Mouse (Mus musculus) neural tube, embryonic 10.5 days (tissue): ENCODE measurements around the gene Csf3.
"Not testable (repeated sequence)": the region's sequence is repeated elsewhere in the genome, so short reads cannot be mapped to it uniquely, and the experiment has no call there.

Experiments
- DNase-seq: peaks from one replicate; pipeline ENCODE4 v3.0.0-alpha.2; 2017; ENCODE audit warnings: low spot score; ENCODE audit errors: extremely low spot score

Gene Csf3

GRCm38 (mm10) chr11:98729119-98729588 is 28.1 kb downstream of the Csf3 start, which contains the start of gene Med24:
Gene Med24 (minus strand): TSS chr11:98729435.
- peak; percentile 81 for DNase-seq

- no peak for DNase-seq
Observed at GRCm38 (mm10) chr11:98730727-98731126, 29.7 kb downstream of the Csf3 start.

GRCm38 (mm10) chr11:98731134-98731533 is 30.1 kb downstream of the Csf3 start:
- no peak for DNase-seq

GRCm38 (mm10) chr11:98734020-98734419 is 33.0 kb downstream of the Csf3 start:
- DNase-seq, result no peak

GRCm38 (mm10) chr11:98735111-98735510 is 34.0 kb downstream of the Csf3 start:
- no peak for DNase-seq

- no peak for DNase-seq
Observed at GRCm38 (mm10) chr11:98736176-98736575, 35.1 kb downstream of the Csf3 start.

GRCm38 (mm10) chr11:98737220-98737619 is 36.2 kb downstream of the Csf3 start:
- not testable (repeated sequence) for DNase-seq

GRCm38 (mm10) chr11:98738428-98738911 is 37.4 kb downstream of the Csf3 start:
- DNase-seq, result no peak

GRCm38 (mm10) chr11:98738925-98739324 is 37.9 kb downstream of the Csf3 start:
- no peak for DNase-seq

GRCm38 (mm10) chr11:98740026-98740392 is 38.9 kb downstream of the Csf3 start:
- no peak for DNase-seq

GRCm38 (mm10) chr11:98740393-98741050 is 39.5 kb downstream of the Csf3 start, which contains the start of gene Thra:
Gene Thra (plus strand): TSS chr11:98740638.
- peak; percentile 63 for DNase-seq

- no peak for DNase-seq
Observed at GRCm38 (mm10) chr11:98741051-98741620, 40.1 kb downstream of the Csf3 start.

- DNase-seq, result peak; percentile 92
Observed at GRCm38 (mm10) chr11:98741622-98742396, 40.7 kb downstream of the Csf3 start.

- no peak for DNase-seq
Observed at GRCm38 (mm10) chr11:98742397-98743291, 41.6 kb downstream of the Csf3 start.

- DNase-seq, result peak; percentile 55
Observed at GRCm38 (mm10) chr11:98743655-98744345, 42.7 kb downstream of the Csf3 start.

- no peak for DNase-seq
Observed at GRCm38 (mm10) chr11:98744456-98745019, 43.5 kb downstream of the Csf3 start.

- DNase-seq, result no peak
Observed at GRCm38 (mm10) chr11:98745932-98746853, 45.1 kb downstream of the Csf3 start.

- DNase-seq, result peak; percentile 75
Observed at GRCm38 (mm10) chr11:98746855-98747693, 46.0 kb downstream of the Csf3 start.
